Mouse (Mus musculus) liver, embryonic 13.5 days (tissue): ENCODE results near the gene St8sia6. TPM values are rescaled to one million over a fixed set of nuclear protein-coding genes. Genes with fewer than 3 reads are reported as not detected.
"Not testable (repeated sequence)": the region's sequence is repeated elsewhere in the genome, so short reads cannot be mapped to it uniquely, and the experiment has no call there.

Experiments used
- ATAC-seq: fragments of 200-750 bp; cut with Nextera tagmentation; 2 replicates; pipeline ENCODE4 v1.8.0; 2017; ENCODE audit warnings: low read depth, mild to moderate bottlenecking, moderate number of reproducible peaks, moderate library complexity
- DNase-seq: peaks from one replicate; pipeline ENCODE4 v3.0.0; 2022
- H3K27ac ChIP-seq: fragments of 300-500 bp; sonication (generic); 2 replicates; pipeline ENCODE4 v1.5.1; 2015; ENCODE audit warnings: moderate library complexity, mild to moderate bottlenecking, inconsistent platforms
- H3K27me3 ChIP-seq: fragments of 300-500 bp; sonication (generic); 2 replicates; pipeline ENCODE4 v1.6.1; 2015; ENCODE audit warnings: mild to moderate bottlenecking, inconsistent platforms
- H3K36me3 ChIP-seq: fragments of 300-500 bp; sonication (generic); 2 replicates; pipeline ENCODE4 v1.6.1; 2015; ENCODE audit warnings: mild to moderate bottlenecking, inconsistent platforms
- H3K4me1 ChIP-seq: fragments of 300-500 bp; sonication (generic); replicated peaks from 2 replicates; pipeline ENCODE4 v1.6.1; 2015; ENCODE audit warnings: inconsistent platforms
- H3K4me2 ChIP-seq: fragments of 300-500 bp; sonication (generic); 2 replicates; pipeline ENCODE4 v1.6.1; 2015; ENCODE audit warnings: inconsistent platforms, mild to moderate bottlenecking, moderate library complexity
- H3K4me3 ChIP-seq: fragments of 300-500 bp; sonication (generic); replicated peaks from 2 replicates; pipeline ENCODE4 v1.5.1; 2015; ENCODE audit warnings: mild to moderate bottlenecking, inconsistent platforms
- H3K9ac ChIP-seq: fragments of 300-500 bp; sonication (generic); 2 replicates; pipeline ENCODE4 v1.6.1; 2015; ENCODE audit warnings: mild to moderate bottlenecking, inconsistent platforms
- H3K9me3 ChIP-seq: fragments of 300-500 bp; sonication (generic); replicated peaks from 2 replicates; pipeline ENCODE4 v1.6.1; 2016; ENCODE audit warnings: inconsistent platforms
- WGBS: fragments of 180-500 bp; shearing (Covaris S2); methylation state at CpG from one replicate; pipeline ENCODE4 v1.1.7; 2015; ENCODE audit not compliant: insufficient replicate concordance; 5-methylcytosine and 5-hydroxymethylcytosine counted together
- polyA plus RNA-seq: library from polyadenylated mRNA; unstranded; fragments of >200 nt; fragmentation: Nextera tagmentation; extraction: Ambion mirVana; gene quantifications from 2 replicates; pipeline ENCODE4 v1.2.1, GENCODE M21; 2015

The St8sia6 gene
- polyA plus RNA-seq, 1 experiment from 2014 or later: not detected

- H3K9ac ChIP-seq: no peak overlapping the region
- H3K4me2 ChIP-seq: no peak overlapping the region
- no peak overlapping the region for H3K27ac ChIP-seq
- H3K4me1 ChIP-seq: peaks cover 5% of the 10 kb centered on the region
- DNase-seq (no peak), ATAC-seq (no peak)
- peaks cover 47% of the 10 kb centered on the region for H3K27me3 ChIP-seq
- no peaks in the 10 kb centered on the region for H3K9me3 ChIP-seq
- no peak overlapping the region for H3K4me3 ChIP-seq
- H3K36me3 ChIP-seq: no peaks in the 10 kb centered on the region
- 44% methylated on average over 7 of the region's 7 CpGs for WGBS
Measured at GRCm38 (mm10) chr2:13791598-13791997, 2.3 kb downstream of the St8sia6 start.

- Histone ChIP-seq H3K36me3 (no peaks in the 10 kb centered on the region), H3K27ac (no peak overlapping the region), H3K27me3 (peaks cover 33% of the 10 kb centered on the region), H3K4me3 (no peak overlapping the region), H3K9me3 (no peaks in the 10 kb centered on the region), H3K4me2 (no peak overlapping the region), H3K4me1 (peaks cover 5% of the 10 kb centered on the region), H3K9ac (no peak overlapping the region)
- WGBS: 25% methylated on average over 1 of the region's 1 CpGs
- ATAC-seq (no peak), DNase-seq (no peak)
Measured at GRCm38 (mm10) chr2:13789365-13789764, 4.5 kb downstream of the St8sia6 start.

- Histone ChIP-seq H3K4me2 (no peak overlapping the region), H3K9me3 (no peaks in the 10 kb centered on the region), H3K9ac (no peak overlapping the region), H3K4me1 (no peaks in the 10 kb centered on the region), H3K27ac (no peak overlapping the region), H3K36me3 (no peaks in the 10 kb centered on the region), H3K27me3 (peaks cover 10% of the 10 kb centered on the region), H3K4me3 (no peak overlapping the region)
- DNase-seq (no peak), ATAC-seq (no peak)
- 28% methylated on average over 1 of the region's 1 CpGs for WGBS
Measured at GRCm38 (mm10) chr2:13786577-13787168, 7.2 kb downstream of the St8sia6 start.

- 27% methylated on average over 3 of the region's 3 CpGs for WGBS
- not testable (repeated sequence) for H3K4me2 ChIP-seq, H3K4me1 ChIP-seq, H3K4me3 ChIP-seq, H3K27me3 ChIP-seq, DNase-seq, H3K27ac ChIP-seq, H3K9me3 ChIP-seq, ATAC-seq, H3K36me3 ChIP-seq, H3K9ac ChIP-seq
Measured at GRCm38 (mm10) chr2:13785992-13786391, 7.9 kb downstream of the St8sia6 start.

DNA sequence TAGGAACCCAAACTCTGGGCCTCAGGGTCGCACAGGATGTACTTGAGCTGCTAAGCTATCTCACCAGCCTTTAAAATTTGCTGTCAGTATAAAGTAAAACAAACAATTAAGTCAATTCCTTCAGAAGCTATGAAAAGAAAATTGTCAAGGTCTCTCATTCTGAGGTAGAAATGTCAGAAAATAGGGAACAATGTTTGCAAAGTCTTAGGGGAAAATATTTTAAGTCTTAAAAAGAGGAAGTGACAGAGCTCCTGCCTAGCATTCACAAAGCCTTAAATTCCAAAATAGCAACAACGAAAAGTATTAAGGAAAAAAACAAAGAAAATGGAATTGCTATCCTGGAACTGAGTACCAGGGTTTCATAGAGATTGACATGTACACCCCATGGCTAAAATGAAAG is 8.6 kb downstream of the St8sia6 start:
- Histone ChIP-seq H3K36me3 (no peaks in the 10 kb centered on the region), H3K4me2 (no peak overlapping the region), H3K27ac (no peak overlapping the region), H3K9me3 (no peaks in the 10 kb centered on the region), H3K27me3 (0 out of 2 replicates have a peak, but pooled peaks cover 1% of the 10 kb centered on the region), H3K4me1 (no peaks in the 10 kb centered on the region), H3K4me3 (no peak overlapping the region), H3K9ac (no peak overlapping the region)
- ATAC-seq: no peak
- no peak for DNase-seq
- WGBS: 30% methylated on average over 2 of the region's 2 CpGs

DNA sequence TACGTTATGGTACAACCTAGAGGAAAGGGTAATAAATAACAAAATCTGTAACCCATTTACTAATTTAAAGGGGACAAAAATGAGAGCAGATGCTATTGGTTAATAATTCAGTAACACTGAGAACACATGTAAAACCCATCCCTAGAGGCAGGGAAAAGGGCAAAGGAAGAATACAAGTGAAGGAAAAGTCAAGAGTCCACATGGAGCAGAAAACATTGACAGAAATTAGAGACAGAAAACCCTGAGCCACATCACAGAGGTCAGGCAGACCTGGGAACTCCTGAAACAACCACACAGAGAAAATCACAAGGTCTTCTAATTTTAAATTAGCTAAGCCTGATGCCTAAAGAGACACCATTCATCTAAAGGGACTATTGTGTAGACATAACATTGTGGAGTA is 9.4 kb downstream of the St8sia6 start:
- Histone ChIP-seq H3K4me3 (no peak overlapping the region), H3K4me2 (no peak overlapping the region), H3K27ac (no peak overlapping the region), H3K9ac (no peak overlapping the region), H3K27me3 (no peaks in the 10 kb centered on the region), H3K9me3 (no peaks in the 10 kb centered on the region), H3K36me3 (no peaks in the 10 kb centered on the region), H3K4me1 (no peaks in the 10 kb centered on the region)
- no peak for DNase-seq
- WGBS: 75% methylated on average over 1 of the region's 1 CpGs
- ATAC-seq: no peak

DNA sequence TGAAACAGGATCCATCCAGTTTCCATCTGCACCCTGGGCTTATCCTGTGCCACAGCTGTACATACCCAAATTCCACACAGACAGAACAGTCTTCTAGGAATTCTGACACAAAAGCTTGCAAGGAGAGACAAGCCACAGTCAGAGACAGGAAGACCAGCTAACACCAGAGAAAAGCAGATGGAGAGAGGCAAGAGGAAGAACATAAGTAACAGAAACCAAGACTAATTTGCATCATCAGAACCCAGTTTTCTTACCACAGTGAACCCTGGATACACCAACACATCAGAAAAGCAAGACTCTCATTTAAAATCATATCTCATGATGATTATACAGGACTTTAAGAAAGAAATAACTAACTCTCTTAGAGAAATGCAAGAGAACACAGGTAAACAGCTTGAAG is 16.8 kb downstream of the St8sia6 start:
- Histone ChIP-seq H3K27me3 (no peaks in the 10 kb centered on the region), H3K36me3 (no peaks in the 10 kb centered on the region), H3K9me3 (no peaks in the 10 kb centered on the region), H3K9ac (no peak overlapping the region), H3K27ac (no peak overlapping the region), H3K4me2 (no peak overlapping the region), H3K4me1 (no peaks in the 10 kb centered on the region), H3K4me3 (no peak overlapping the region)
- ATAC-seq: no peak
- no peak for DNase-seq

DNA sequence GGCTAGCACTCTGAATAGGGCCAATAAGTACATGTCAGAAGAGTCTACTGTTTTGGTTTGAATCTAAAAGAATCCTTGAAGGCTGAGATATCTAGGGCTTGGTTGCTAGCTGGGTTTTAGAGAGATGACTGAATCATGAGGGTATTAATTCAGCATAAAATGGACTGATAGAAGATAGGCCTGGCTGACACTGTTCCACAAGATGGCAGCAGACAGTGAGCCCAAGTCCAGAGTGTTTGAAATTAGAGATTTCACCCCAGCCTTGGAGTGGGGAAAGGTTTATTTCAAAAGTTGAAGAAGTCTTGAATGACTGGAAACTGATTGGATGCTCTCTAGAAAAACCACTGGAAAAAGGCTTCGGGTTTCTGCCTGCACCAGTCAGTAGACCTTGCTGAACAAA is 17.4 kb downstream of the St8sia6 start:
- H3K9me3 ChIP-seq: no peaks in the 10 kb centered on the region
- no peak overlapping the region for H3K27ac ChIP-seq
- no peak for DNase-seq
- ATAC-seq: no peak
- no peak overlapping the region for H3K4me3 ChIP-seq
- WGBS: 58% methylated on average over 1 of the region's 1 CpGs
- H3K36me3 ChIP-seq: no peaks in the 10 kb centered on the region
- no peak overlapping the region for H3K9ac ChIP-seq
- H3K4me1 ChIP-seq: no peaks in the 10 kb centered on the region
- H3K27me3 ChIP-seq: no peaks in the 10 kb centered on the region
- H3K4me2 ChIP-seq: no peak overlapping the region

DNA sequence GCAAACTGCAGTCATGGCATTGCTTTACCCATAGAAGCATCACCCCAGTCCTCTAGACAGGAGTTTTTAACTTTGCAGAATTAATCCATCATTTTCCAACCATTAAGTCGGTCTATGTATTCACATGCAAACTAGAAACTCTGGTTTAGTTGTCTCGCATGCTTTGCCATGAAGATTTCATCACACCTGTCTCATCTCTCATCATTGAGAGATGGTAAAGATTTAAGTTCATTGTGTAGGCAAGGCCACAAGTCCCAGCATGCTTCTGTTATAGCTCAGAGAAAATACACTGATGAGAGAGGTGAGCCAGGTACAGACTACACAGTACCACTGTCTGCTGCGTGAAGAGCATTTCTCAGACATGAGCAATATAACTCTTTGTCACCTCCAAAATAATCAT is 18.8 kb downstream of the St8sia6 start:
- Histone ChIP-seq H3K4me1 (no peaks in the 10 kb centered on the region), H3K9ac (no peak overlapping the region), H3K27ac (no peak overlapping the region), H3K4me2 (no peak overlapping the region), H3K27me3 (no peaks in the 10 kb centered on the region), H3K36me3 (no peaks in the 10 kb centered on the region), H3K4me3 (no peak overlapping the region), H3K9me3 (no peaks in the 10 kb centered on the region)
- ATAC-seq: no peak
- no peak for DNase-seq
- WGBS: 78% methylated on average over 3 of the region's 3 CpGs

DNA sequence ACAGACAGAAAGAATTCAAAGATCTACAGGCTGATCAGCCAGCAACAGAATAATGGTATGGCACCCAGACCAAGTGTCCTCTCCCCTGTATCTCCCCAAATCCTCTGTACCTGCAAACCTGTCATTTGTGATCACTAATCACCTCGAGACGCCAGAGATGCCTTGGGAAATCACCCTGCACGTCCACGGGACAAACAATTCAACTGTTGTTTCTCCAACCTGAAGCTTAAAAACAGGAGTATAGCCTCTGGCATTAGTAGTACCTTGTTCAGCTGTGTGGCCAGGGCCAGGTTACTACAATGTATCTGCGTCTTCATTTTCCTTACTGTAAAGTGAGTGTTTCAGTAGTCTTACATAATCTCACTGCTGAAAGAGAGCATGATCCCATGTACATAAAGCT is 25.3 kb downstream of the St8sia6 start:
- H3K27me3 ChIP-seq: no peaks in the 10 kb centered on the region
- no peak overlapping the region for H3K9ac ChIP-seq
- H3K4me2 ChIP-seq: no peak overlapping the region
- DNase-seq (no peak), ATAC-seq (no peak)
- H3K36me3 ChIP-seq: no peaks in the 10 kb centered on the region
- H3K4me3 ChIP-seq: no peak overlapping the region
- no peaks in the 10 kb centered on the region for H3K4me1 ChIP-seq
- no peak overlapping the region for H3K27ac ChIP-seq
- no peaks in the 10 kb centered on the region for H3K9me3 ChIP-seq
- WGBS: 52% methylated on average over 5 of the region's 5 CpGs

- Histone ChIP-seq H3K27me3 (no peaks in the 10 kb centered on the region), H3K9ac (no peak overlapping the region), H3K9me3 (no peaks in the 10 kb centered on the region), H3K4me2 (no peak overlapping the region), H3K27ac (no peak overlapping the region), H3K4me1 (no peaks in the 10 kb centered on the region), H3K36me3 (no peaks in the 10 kb centered on the region), H3K4me3 (no peak overlapping the region)
- no peak for DNase-seq
- no peak for ATAC-seq
- 50% methylated on average over 9 of the region's 9 CpGs for WGBS
Measured at GRCm38 (mm10) chr2:13767532-13768411, 26.1 kb downstream of the St8sia6 start.

DNA sequence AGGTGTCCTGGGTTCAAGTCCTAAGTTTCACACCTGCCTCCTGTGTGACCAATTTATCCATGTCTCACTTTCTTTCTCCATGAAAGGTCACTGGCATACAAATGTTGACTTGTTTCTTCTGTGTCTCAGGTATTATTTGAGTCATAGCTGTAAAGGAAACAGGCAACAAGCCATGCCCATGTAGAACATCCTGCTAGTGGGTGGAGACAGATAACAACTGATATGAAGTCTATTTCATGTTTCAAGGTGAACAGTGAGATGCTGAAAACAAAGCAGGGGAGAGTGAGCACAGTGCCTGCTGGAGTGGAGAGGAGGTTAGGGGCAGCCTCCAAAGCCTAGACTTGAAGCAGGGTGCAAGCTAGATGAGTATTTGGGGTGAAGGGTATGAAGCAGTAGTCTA is 33.5 kb downstream of the St8sia6 start:
- no peaks in the 10 kb centered on the region for H3K36me3 ChIP-seq
- H3K4me3 ChIP-seq: no peak overlapping the region
- H3K9ac ChIP-seq: no peak overlapping the region
- H3K4me1 ChIP-seq: no peaks in the 10 kb centered on the region
- no peak for DNase-seq
- H3K9me3 ChIP-seq: no peaks in the 10 kb centered on the region
- no peaks in the 10 kb centered on the region for H3K27me3 ChIP-seq
- H3K27ac ChIP-seq: no peak overlapping the region
- ATAC-seq: no peak
- H3K4me2 ChIP-seq: no peak overlapping the region
